Mouse (Mus musculus) MEL (cell line): Measurements from ENCODE around the gene Insm1. TPM values are rescaled to one million over a fixed set of nuclear protein-coding genes. Genes with fewer than 3 reads are reported as not detected.

Experiments
- DNase-seq: peaks from one replicate; pipeline ENCODE4 v3.0.0; 2011; ENCODE audit warnings: low read depth, low spot score
- H3K27ac ChIP-seq: 2 replicates; pipeline ENCODE4 v1.5.1; 2012; ENCODE audit warnings: low read depth, mild to moderate bottlenecking, control low read depth, low read length, moderate library complexity; ENCODE audit not compliant: control insufficient read depth
- H3K27me3 ChIP-seq, 2 experiments: fragments of 150-350 bp in 1 of 2; sonication (generic) in 1 of 2; 2 replicates each; pipeline ENCODE4 v1.6.1; 2012; ENCODE audit warnings: low read length in 2 of 2, mild to moderate bottlenecking in 2 of 2, improper control_type of control experiment in 1 of 2, moderate library complexity in 1 of 2; ENCODE audit not compliant: insufficient read depth in 2 of 2, control insufficient read depth in 1 of 2
- H3K36me3 ChIP-seq, 2 experiments: 2 replicates each; pipeline ENCODE4 v1.6.1; 2012 to 2014; ENCODE audit warnings: low read length in 2 of 2, improper control_type of control experiment in 1 of 2, inconsistent platforms in 1 of 2, mild to moderate bottlenecking in 1 of 2; ENCODE audit not compliant: insufficient read depth in 2 of 2, control insufficient read depth in 1 of 2
- H3K4me1 ChIP-seq, 2 experiments: fragments of 150-350 bp in 1 of 2; sonication (generic) in 1 of 2; 2 replicates each; pipeline ENCODE4 v1.6.1; 2012; ENCODE audit warnings: low read length in 2 of 2, improper control_type of control experiment in 1 of 2, mild to moderate bottlenecking in 1 of 2; ENCODE audit not compliant: insufficient read depth in 2 of 2, control insufficient read depth in 1 of 2
- H3K4me3 ChIP-seq, 2 experiments: fragments of 150-350 bp in 1 of 2; sonication (generic) in 1 of 2; 2 replicates each; pipeline ENCODE4 v1.5.1; 2012; ENCODE audit warnings: low read depth in 2 of 2, low read length in 2 of 2, mild to moderate bottlenecking in 2 of 2, moderate library complexity in 2 of 2, control low read depth in 1 of 2, improper control_type of control experiment in 1 of 2; ENCODE audit not compliant: control insufficient read depth in 1 of 2, insufficient read depth in 1 of 2
- H3K79me2 ChIP-seq: 2 replicates; pipeline ENCODE4 v1.6.1; 2012; ENCODE audit warnings: mild to moderate bottlenecking, low read length, moderate library complexity; ENCODE audit not compliant: control insufficient read depth, poor library complexity, insufficient read depth
- H3K9ac ChIP-seq: 2 replicates; pipeline ENCODE4 v1.6.1; 2012; ENCODE audit warnings: low read depth, mild to moderate bottlenecking, control low read depth, low read length, moderate library complexity; ENCODE audit not compliant: control insufficient read depth, poor library complexity, severe bottlenecking
- H3K9me3 ChIP-seq: fragments of 150-350 bp; sonication (generic); replicated peaks from 2 replicates; pipeline ENCODE4 v1.6.1; 2012; ENCODE audit warnings: mild to moderate bottlenecking, low read length, improper control_type of control experiment, moderate library complexity; ENCODE audit not compliant: insufficient read depth
- E2F4 ChIP-seq: IDR thresholded peaks from 2 replicates; pipeline ENCODE4 v1.6.1; 2011; ENCODE audit warnings: low read depth, low read length, improper control_type of control experiment, borderline replicate concordance
- ELF1 ChIP-seq: IDR thresholded peaks from 2 replicates; pipeline ENCODE4 v1.6.1; 2014; ENCODE audit warnings: low read depth, mild to moderate bottlenecking, inconsistent platforms, low read length, improper control_type of control experiment, moderate library complexity
- EP300 ChIP-seq, 2 experiments: IDR thresholded peaks; 2 replicates each; pipeline ENCODE4 v1.6.1; 2011; ENCODE audit warnings: improper control_type of control experiment in 2 of 2, low read length in 2 of 2, low read depth in 1 of 2, mild to moderate bottlenecking in 1 of 2
- ETS1 ChIP-seq: IDR thresholded peaks from 2 replicates; pipeline ENCODE4 v1.6.1; 2012; ENCODE audit warnings: low read depth, mild to moderate bottlenecking, inconsistent platforms, low read length, improper control_type of control experiment, moderate library complexity
- GATA1 ChIP-seq: IDR thresholded peaks from 2 replicates; pipeline ENCODE4 v1.6.1; 2011; ENCODE audit warnings: low read depth, low read length, improper control_type of control experiment
- KAT2A ChIP-seq: conservative IDR thresholded peaks from 2 replicates; pipeline ENCODE4 v1.6.1; 2012; ENCODE audit warnings: low read depth, low read length, improper control_type of control experiment, inconsistent platforms
- MAFK ChIP-seq: IDR thresholded peaks from 2 replicates; pipeline ENCODE4 v1.6.1; 2011; ENCODE audit warnings: low read depth, mild to moderate bottlenecking, low read length, improper control_type of control experiment, borderline replicate concordance
- MAX ChIP-seq: IDR thresholded peaks from 2 replicates; pipeline ENCODE4 v1.6.1; 2011; ENCODE audit warnings: low read length, improper control_type of control experiment
- MAZ ChIP-seq: IDR thresholded peaks from 2 replicates; pipeline ENCODE4 v1.6.1; 2012; ENCODE audit warnings: low read depth, mild to moderate bottlenecking, inconsistent platforms, low read length, improper control_type of control experiment
- MEF2A ChIP-seq: IDR thresholded peaks from 2 replicates; pipeline ENCODE4 v1.6.1; 2014; ENCODE audit warnings: low read depth, mild to moderate bottlenecking, inconsistent platforms, low read length, improper control_type of control experiment; ENCODE audit not compliant: poor library complexity, insufficient replicate concordance, severe bottlenecking; ENCODE audit errors: extremely low read depth
- MYC ChIP-seq: IDR thresholded peaks from 2 replicates; pipeline ENCODE4 v1.6.1; 2011; ENCODE audit warnings: low read depth, mild to moderate bottlenecking, low read length, improper control_type of control experiment, moderate library complexity
- NRF1 ChIP-seq: IDR thresholded peaks from 2 replicates; pipeline ENCODE4 v1.6.1; 2014; ENCODE audit warnings: low read depth, mild to moderate bottlenecking, inconsistent platforms, low read length, improper control_type of control experiment, moderate library complexity; ENCODE audit not compliant: poor library complexity, insufficient read depth, severe bottlenecking
- POLR2A ChIP-seq, 2 experiments: IDR thresholded peaks; 2 replicates each; pipeline ENCODE4 v1.6.1; 2011 to 2012; ENCODE audit warnings: low read length in 2 of 2, mild to moderate bottlenecking in 2 of 2, control low read depth in 1 of 2, improper control_type of control experiment in 1 of 2, low read depth in 1 of 2, moderate library complexity in 1 of 2; ENCODE audit not compliant: control insufficient read depth in 1 of 2, insufficient read depth in 1 of 2, poor library complexity in 1 of 2
- RAD21 ChIP-seq: IDR thresholded peaks from 2 replicates; pipeline ENCODE4 v1.6.1; 2011; ENCODE audit warnings: mild to moderate bottlenecking, low read depth, low read length, improper control_type of control experiment
- SIN3A ChIP-seq: IDR thresholded peaks from 2 replicates; pipeline ENCODE4 v1.6.1; 2012; ENCODE audit warnings: low read length, improper control_type of control experiment, inconsistent platforms
- SMC3 ChIP-seq: IDR thresholded peaks from 2 replicates; pipeline ENCODE4 v1.6.1; 2011; ENCODE audit warnings: low read depth, low read length, improper control_type of control experiment
- TAL1 ChIP-seq: IDR thresholded peaks from 2 replicates; pipeline ENCODE4 v1.6.1; 2012; ENCODE audit warnings: mild to moderate bottlenecking, inconsistent platforms, low read length, moderate library complexity, mixed read lengths
- TBP ChIP-seq: IDR thresholded peaks from 2 replicates; pipeline ENCODE4 v1.8.0; 2011; ENCODE audit warnings: low read depth, low read length, improper control_type of control experiment
- UBTF ChIP-seq: IDR thresholded peaks from 2 replicates; pipeline ENCODE4 v1.6.1; 2012; ENCODE audit warnings: low read depth, mild to moderate bottlenecking, inconsistent platforms, low read length, improper control_type of control experiment, moderate library complexity, borderline replicate concordance; ENCODE audit not compliant: insufficient read depth
- USF2 ChIP-seq, 2 experiments: IDR thresholded peaks; 2 replicates each; pipeline ENCODE4 v1.6.1; 2011 to 2012; ENCODE audit warnings: improper control_type of control experiment in 2 of 2, low read length in 2 of 2, borderline replicate concordance in 1 of 2, inconsistent platforms in 1 of 2, low read depth in 1 of 2, mild to moderate bottlenecking in 1 of 2; ENCODE audit not compliant: insufficient read depth in 1 of 2
- ZKSCAN1 ChIP-seq: IDR thresholded peaks from 2 replicates; pipeline ENCODE4 v1.6.1; 2012; ENCODE audit warnings: low read depth, mild to moderate bottlenecking, inconsistent platforms, low read length, improper control_type of control experiment, moderate library complexity
- ZNF384 ChIP-seq: IDR thresholded peaks from 2 replicates; pipeline ENCODE4 v1.6.1; 2012; ENCODE audit warnings: low read depth, mild to moderate bottlenecking, inconsistent platforms, low read length, improper control_type of control experiment
- polyA plus RNA-seq, 2 experiments: library from polyadenylated mRNA; stranded (reverse) in 1 of 2; unstranded in 1 of 2; fragments of >175 nt in 1 of 2; fragments of >200 nt in 1 of 2; gene quantifications; 2 replicates each; pipeline versions ENCODE4 v1.2.1 to v1.2.4; 2012; ENCODE audit warnings: low replicate concordance in 2 of 2, low read depth in 1 of 2; ENCODE audit not compliant: insufficient read length in 2 of 2, insufficient read depth in 1 of 2, missing spikeins in 1 of 2
- total RNA-seq: library from RNA; depleted of rRNA; stranded (reverse); fragments of 300-350 nt; gene quantifications from 2 replicates; pipeline ENCODE4 v1.2.3, GENCODE M21; 2012

Insm1 gene
- total and polyA plus RNA-seq, 3 experiments: not detected

DNA sequence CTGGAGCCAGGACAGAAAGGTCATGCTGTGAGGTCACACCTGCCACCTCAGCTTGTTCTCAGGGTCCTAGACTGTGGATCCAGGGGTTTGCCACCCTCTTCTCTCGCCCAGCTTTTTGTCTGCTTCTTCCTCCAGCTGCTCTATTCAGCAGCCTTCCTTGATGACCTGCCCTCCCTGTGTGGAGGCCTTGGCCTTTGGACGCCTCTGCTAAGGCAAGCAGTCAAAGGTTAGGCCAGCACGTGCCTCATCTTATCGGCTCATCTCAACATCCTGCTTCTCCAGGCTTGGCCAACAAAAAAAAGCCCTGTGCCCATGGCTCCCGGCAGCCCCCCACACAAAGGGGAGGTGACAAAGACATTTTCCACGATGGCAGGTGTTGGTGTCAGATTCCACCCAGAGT lies 25.9 kb downstream of the Insm1 start:
- Histone ChIP-seq H3K4me1 (no peaks in the 10 kb centered on the region), H3K27me3 (no peaks in the 10 kb centered on the region), H3K4me3 (no peak overlapping the region), H3K9me3 (no peaks in the 10 kb centered on the region), H3K9ac (no peak overlapping the region), H3K27ac (no peak overlapping the region), H3K79me2 (no peaks in the 10 kb centered on the region), H3K36me3 (no peaks in the 10 kb centered on the region)
- no peak for DNase-seq
- TF ChIP-seq MYC (no peak), KAT2A (no peak), MEF2A (no peak), NRF1 (no peak), ZKSCAN1 (no peak), ELF1 (no peak), POLR2A (IDR thresholded peaks at IDR 0.05; ENCODE audit: control insufficient read depth in 1 of 2, insufficient read depth in 1 of 2, low read depth in 1 of 2, low read length in 2 of 2, poor library complexity in 1 of 2) (no peak), ETS1 (no peak), RAD21 (no peak), MAZ (no peak), MAX (no peak), EP300 (IDR thresholded peaks at IDR 0.05; ENCODE audit: low read depth in 1 of 2, low read length in 2 of 2) (no peak), ZNF384 (no peak), TAL1 (no peak), E2F4 (no peak), SIN3A (no peak), GATA1 (no peak), MAFK (no peak), UBTF (no peak), TBP (no peak)

DNA sequence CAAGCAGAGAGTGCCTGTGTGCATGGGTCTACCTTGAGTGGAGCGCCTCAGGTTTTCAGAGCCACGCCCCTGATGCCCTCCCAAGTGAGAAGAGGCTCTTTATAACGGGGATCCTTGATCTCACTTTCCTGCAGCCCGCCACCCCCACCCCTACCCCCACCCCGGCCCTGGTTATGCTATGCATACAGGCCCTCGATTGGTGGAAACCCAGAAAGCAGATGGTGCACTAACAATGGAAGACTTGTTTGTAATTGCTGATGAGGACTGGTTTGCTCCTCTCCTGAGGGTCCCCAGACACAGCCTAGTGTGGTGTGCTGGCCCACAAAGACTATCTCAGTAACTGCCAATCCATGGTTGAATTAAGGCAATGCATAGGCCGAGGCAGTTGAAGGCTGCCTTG lies 27.3 kb downstream of the Insm1 start:
- Histone ChIP-seq H3K36me3 (no peaks in the 10 kb centered on the region), H3K79me2 (no peaks in the 10 kb centered on the region), H3K4me1 (no peaks in the 10 kb centered on the region), H3K27me3 (no peaks in the 10 kb centered on the region)
- no peak for TF ChIP-seq SMC3
- no peak for TF ChIP-seq USF2 (IDR thresholded peaks at IDR 0.05; ENCODE audit: borderline replicate concordance in 1 of 2, insufficient read depth in 1 of 2, low read depth in 1 of 2, low read length in 2 of 2)
- TF ChIP-seq, all 39 proteins: peak for 0
- H3K9ac ChIP-seq: no peak overlapping the region
- DNase-seq: no peak
- no peaks in the 10 kb centered on the region for H3K9me3 ChIP-seq
- no peak overlapping the region for H3K4me3 ChIP-seq
- no peak overlapping the region for H3K27ac ChIP-seq
